Mouse (Mus musculus) olfactory bulb, adult 2 months (tissue): ENCODE measurements at regions not wholly inside any gene's neighbourhood (a gene's known extent, or its start where the extent isn't known, plus 50 kb on each side); places are given as distances from the start of the nearest gene placed in this dataset.

Experiments
- CTCF ChIP-seq: fragments of 200-500 bp; IDR thresholded peaks from 2 replicates; pipeline ENCODE4 v1.5.1; 2012; ENCODE audit warnings: low read depth, mild to moderate bottlenecking, low read length, moderate library complexity; ENCODE audit not compliant: insufficient read depth
- POLR2A ChIP-seq: fragments of 200-500 bp; IDR thresholded peaks from 2 replicates; pipeline ENCODE4 v1.6.1; 2012; ENCODE audit warnings: mild to moderate bottlenecking, low read depth, low read length, moderate library complexity; ENCODE audit not compliant: insufficient read depth

DNA sequence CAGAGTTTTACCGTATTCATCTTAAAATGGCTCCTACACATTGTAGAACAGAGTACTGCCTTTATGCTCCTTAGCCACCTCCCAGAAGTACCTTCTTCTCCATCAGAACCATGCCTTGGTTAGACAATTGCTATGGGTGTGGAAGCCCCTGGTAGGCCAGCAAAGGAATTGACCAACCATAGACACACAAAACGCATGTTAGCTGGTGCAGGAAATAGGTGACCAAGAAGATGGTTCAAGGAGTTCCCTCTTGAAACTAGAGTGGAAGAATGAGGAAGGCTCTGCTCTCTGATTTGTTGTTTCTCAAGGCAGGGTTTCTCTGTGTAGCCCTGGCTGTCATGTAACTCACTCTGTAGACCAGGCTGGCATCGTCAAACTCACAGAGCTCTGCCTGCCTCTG lies 77.2 kb upstream of the Zcchc13 start:
- TF ChIP-seq CTCF, result no peak
- TF ChIP-seq POLR2A, result no peak
